Mouse (Mus musculus) kidney, adult 2 months (tissue): ENCODE results near the gene Prpsap1. TPM values are rescaled to one million over a fixed set of nuclear protein-coding genes. Genes with fewer than 3 reads are reported as not detected.

Experiments
- DNase-seq: peaks from one replicate; pipeline ENCODE4 v3.0.0; 2021
- H3K27ac ChIP-seq: fragments of 200-500 bp; 2 replicates; pipeline ENCODE4 v1.5.1; 2012; ENCODE audit warnings: low read depth, low read length, control low read depth, inconsistent platforms; ENCODE audit not compliant: insufficient read depth
- H3K27me3 ChIP-seq: fragments of 200-500 bp; replicated peaks from 2 replicates; pipeline ENCODE4 v1.6.1; 2012; ENCODE audit warnings: mild to moderate bottlenecking, moderate library complexity, low read length, inconsistent platforms; ENCODE audit not compliant: control insufficient read depth, insufficient read depth
- H3K36me3 ChIP-seq: fragments of 200-500 bp; 2 replicates; pipeline ENCODE4 v1.6.1; 2012; ENCODE audit warnings: mild to moderate bottlenecking, moderate library complexity, low read length, inconsistent platforms; ENCODE audit not compliant: control insufficient read depth, insufficient read depth
- H3K4me1 ChIP-seq: fragments of 200-500 bp; 2 replicates; pipeline ENCODE4 v1.6.1; 2011; ENCODE audit warnings: low read length; ENCODE audit not compliant: control insufficient read depth, insufficient read depth
- H3K4me3 ChIP-seq: fragments of 200-500 bp; 2 replicates; pipeline ENCODE4 v1.5.1; 2011; ENCODE audit warnings: mild to moderate bottlenecking, low read depth, low read length, control low read depth; ENCODE audit not compliant: insufficient read depth
- CTCF ChIP-seq: fragments of 200-500 bp; conservative IDR thresholded peaks from 2 replicates; pipeline ENCODE4 v1.5.1; 2011; ENCODE audit warnings: low read depth, mild to moderate bottlenecking, control low read depth, low read length, moderate library complexity, mixed read lengths; ENCODE audit not compliant: insufficient read depth, insufficient read length
- POLR2A ChIP-seq: fragments of 200-500 bp; IDR thresholded peaks from one replicate; pipeline ENCODE4 v1.6.1; 2011; ENCODE audit warnings: low read depth, low read length, control low read depth
- WGBS: fragments of 180-500 bp; shearing (Covaris S2); methylation state at CpG from one replicate; pipeline ENCODE4 v1.1.7; 2018; 5-methylcytosine and 5-hydroxymethylcytosine counted together
- polyA plus RNA-seq: library from polyadenylated mRNA; depleted of rRNA; stranded (reverse); fragments of >200 nt; gene quantifications from 2 replicates; pipeline ENCODE4 v1.2.3, GENCODE M21; 2012

Prpsap1 gene
- polyA plus RNA-seq, 1 experiment: 87.5 TPM

DNA sequence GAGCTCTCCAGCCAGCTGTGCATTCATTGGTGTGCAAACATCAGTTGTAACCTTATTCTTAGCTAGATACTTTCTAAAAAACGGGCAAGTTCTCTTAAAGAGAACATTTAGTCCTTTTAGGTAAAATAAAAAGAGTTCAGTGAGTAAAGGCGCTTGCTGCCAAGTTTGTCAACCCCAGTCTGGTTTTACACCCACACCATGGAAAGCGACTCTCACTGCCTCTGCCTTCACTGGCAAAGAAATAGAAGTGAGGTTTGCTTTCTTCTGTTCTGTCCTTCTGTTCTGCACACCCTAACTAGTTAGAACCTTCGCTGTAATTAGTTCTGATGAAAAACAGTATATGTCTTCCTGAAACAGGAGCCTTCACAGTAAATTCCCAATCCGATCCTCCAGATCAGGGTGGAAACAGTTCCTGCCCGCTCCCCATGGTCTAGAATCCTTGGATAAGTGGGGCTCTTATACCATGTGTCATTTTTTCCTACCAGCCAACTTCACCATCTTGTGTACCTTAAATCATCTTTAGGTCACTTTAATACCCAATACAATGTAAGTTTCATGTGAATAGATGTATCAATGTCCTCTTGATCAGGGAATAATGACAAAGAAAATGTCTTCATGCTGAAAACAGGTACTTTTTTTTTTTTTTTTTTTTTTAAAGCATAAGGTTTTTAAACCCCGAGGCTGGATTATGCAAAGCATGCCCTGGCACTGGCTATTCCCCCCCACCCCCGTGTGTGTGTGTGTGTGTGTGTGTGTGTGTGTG lies 61.2 kb downstream of the Prpsap1 start:
- no peak for TF ChIP-seq CTCF
- TF ChIP-seq POLR2A: no peak
- DNase-seq: no peak
- no peaks in the 10 kb centered on the region for H3K27me3 ChIP-seq
- no peak overlapping the region for H3K27ac ChIP-seq
- peaks cover 42% of the 10 kb centered on the region for H3K4me1 ChIP-seq
- H3K4me3 ChIP-seq: no peak overlapping the region
- WGBS: 66% methylated on average over 8 of the region's 8 CpGs
- no peaks in the 10 kb centered on the region; the same call in 1 of the 2 replicates for H3K36me3 ChIP-seq

DNA sequence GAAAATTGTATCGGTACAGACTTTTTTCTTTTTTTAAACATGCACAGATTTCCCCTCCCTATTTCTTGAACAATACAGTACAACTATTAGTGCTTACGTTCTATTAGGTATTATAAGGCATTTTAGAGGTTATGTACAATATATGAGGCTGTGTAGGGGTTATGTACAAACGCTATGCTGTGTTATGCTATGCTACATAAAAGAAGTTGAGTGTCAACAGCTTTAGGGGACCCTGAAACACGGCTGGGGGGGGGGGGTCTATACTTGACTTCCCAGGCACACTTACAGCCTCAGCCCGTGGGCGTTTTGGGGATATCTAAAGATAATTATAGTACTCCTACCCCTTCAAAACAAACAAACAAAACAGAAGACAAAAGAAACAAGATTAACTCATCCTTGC lies 61.9 kb downstream of the Prpsap1 start:
- H3K27me3 ChIP-seq: no peaks in the 10 kb centered on the region
- H3K4me3 ChIP-seq: no peak overlapping the region
- no peak for DNase-seq
- TF ChIP-seq CTCF: no peak
- TF ChIP-seq POLR2A: no peak
- no peaks in the 10 kb centered on the region; the same call in 1 of the 2 replicates for H3K36me3 ChIP-seq
- H3K4me1 ChIP-seq: peaks cover 38% of the 10 kb centered on the region
- no peak overlapping the region for H3K27ac ChIP-seq
- WGBS: 60% methylated on average over 6 of the region's 6 CpGs

GRCm38 (mm10) chr11:116431428-116432077 lies 62.4 kb downstream of the Prpsap1 start:
- H3K4me3 ChIP-seq: 0 out of 2 replicates have a peak overlapping the region, but pooled peaks have one; percentile 11
- peak overlapping the region; percentile 65; the same call in 1 of the 2 replicates for H3K27ac ChIP-seq
- 34% methylated on average over 11 of the region's 11 CpGs for WGBS
- no peaks in the 10 kb centered on the region; the same call in 1 of the 2 replicates for H3K36me3 ChIP-seq
- peak; percentile 81 for DNase-seq
- H3K4me1 ChIP-seq: peaks cover 32% of the 10 kb centered on the region
- H3K27me3 ChIP-seq: no peaks in the 10 kb centered on the region
- TF ChIP-seq CTCF (no peak), POLR2A (no peak)

GRCm38 (mm10) chr11:116430723-116431427 lies 63.1 kb downstream of the Prpsap1 start:
- DNase-seq: no peak
- H3K27ac ChIP-seq: peak overlapping the region; percentile 65; the same call in 1 of the 2 replicates
- peaks cover 25% of the 10 kb centered on the region for H3K4me1 ChIP-seq
- WGBS: 43% methylated on average over 22 of the region's 22 CpGs
- no peaks in the 10 kb centered on the region for H3K27me3 ChIP-seq
- TF ChIP-seq POLR2A (no peak), CTCF (no peak)
- no peaks in the 10 kb centered on the region; the same call in 1 of the 2 replicates for H3K36me3 ChIP-seq
- H3K4me3 ChIP-seq: 0 out of 2 replicates have a peak overlapping the region, but pooled peaks have one; percentile 11

- Histone ChIP-seq H3K36me3 (no peaks in the 10 kb centered on the region), H3K27me3 (no peaks in the 10 kb centered on the region), H3K27ac (no peak overlapping the region; the same call in 1 of the 2 replicates), H3K4me1 (peaks cover 20% of the 10 kb centered on the region), H3K4me3 (no peak overlapping the region)
- no peak for DNase-seq
- TF ChIP-seq POLR2A (no peak), CTCF (no peak)
- WGBS: 83% methylated on average over 9 of the region's 9 CpGs
Observed at GRCm38 (mm10) chr11:116429862-116430613, 64.0 kb downstream of the Prpsap1 start.
